Mouse (Mus musculus) erythroblast, embryonic 14.5 days (primary cell): ENCODE measurements around the gene Prr12. TPM values are rescaled to one million over a fixed set of nuclear protein-coding genes. Genes with fewer than 3 reads are reported as not detected.
A peak's percentile ranks its signal among the peaks of the same experiment; 100 is the strongest.

Source experiments
- H3K27me3 ChIP-seq: 2 replicates; pipeline ENCODE4 v1.6.1; 2012; ENCODE audit warnings: inconsistent platforms; ENCODE audit not compliant: control insufficient read depth
- H3K36me3 ChIP-seq: 2 replicates; pipeline ENCODE4 v1.6.1; 2012; ENCODE audit warnings: mild to moderate bottlenecking, inconsistent platforms; ENCODE audit not compliant: control insufficient read depth
- H3K4me1 ChIP-seq: 2 replicates; pipeline ENCODE4 v1.6.1; 2012; ENCODE audit warnings: inconsistent platforms; ENCODE audit not compliant: control insufficient read depth
- H3K4me3 ChIP-seq: replicated peaks from 2 replicates; pipeline ENCODE3; 2012; ENCODE audit warnings: moderate library complexity, mild to moderate bottlenecking, inconsistent platforms
- H3K9me3 ChIP-seq: 2 replicates; pipeline ENCODE4 v1.6.1; 2012; ENCODE audit warnings: low read length, inconsistent platforms, mixed read lengths; ENCODE audit not compliant: control insufficient read depth
- GATA1 ChIP-seq: IDR thresholded peaks from 2 replicates; pipeline ENCODE4 v1.6.1; 2012; ENCODE audit warnings: low read length, inconsistent platforms, mixed read lengths
- TAL1 ChIP-seq: IDR thresholded peaks from 3 replicates; pipeline ENCODE4 v1.6.1; 2012; ENCODE audit warnings: low read length, inconsistent platforms, mixed read lengths
- polyA plus RNA-seq: library from polyadenylated mRNA; stranded (reverse); fragments of >175 nt; gene quantifications from 2 replicates; pipeline ENCODE4 v1.2.3, GENCODE M21; 2012

Gene Prr12
- polyA plus RNA-seq, 1 experiment = 2.9 TPM

- no peaks in the 10 kb centered on the region for H3K36me3 ChIP-seq
- H3K4me1 ChIP-seq = peaks cover 49% of the 10 kb centered on the region
- H3K27me3 ChIP-seq = no peaks in the 10 kb centered on the region
- TF ChIP-seq TAL1 (no peak), GATA1 (no peak)
- no peaks in the 10 kb centered on the region for H3K9me3 ChIP-seq
- H3K4me3 ChIP-seq = no peak overlapping the region
Measured at GRCm38 (mm10) chr7:45056329-45056971, 3.8 kb upstream of the Prr12 start.

- Histone ChIP-seq H3K4me3 (peak overlapping the region; percentile 74), H3K4me1 (peaks cover 42% of the 10 kb centered on the region), H3K27me3 (no peaks in the 10 kb centered on the region), H3K36me3 (peaks cover 14% of the 10 kb centered on the region), H3K9me3 (no peaks in the 10 kb centered on the region)
- no peak for TF ChIP-seq TAL1
- TF ChIP-seq GATA1 = no peak
Measured at GRCm38 (mm10) chr7:45053931-45054510, 1.3 kb upstream of the Prr12 start.

- H3K4me3 ChIP-seq = peak overlapping the region; percentile 74
- no peaks in the 10 kb centered on the region for H3K27me3 ChIP-seq
- H3K9me3 ChIP-seq = no peaks in the 10 kb centered on the region
- no peak for TF ChIP-seq GATA1
- no peak for TF ChIP-seq TAL1
- peaks cover 20% of the 10 kb centered on the region for H3K36me3 ChIP-seq
- peaks cover 42% of the 10 kb centered on the region for H3K4me1 ChIP-seq
Measured at GRCm38 (mm10) chr7:45053117-45053930, 643 bp upstream of the Prr12 start.

GRCm38 (mm10) chr7:45052181-45052861, 360 bp downstream of the Prr12 start:
- no peak for TF ChIP-seq GATA1
- no peak for TF ChIP-seq TAL1
- peak overlapping the region; percentile 74 for H3K4me3 ChIP-seq
- H3K9me3 ChIP-seq = no peaks in the 10 kb centered on the region
- peaks cover 42% of the 10 kb centered on the region for H3K4me1 ChIP-seq
- no peaks in the 10 kb centered on the region for H3K27me3 ChIP-seq
- H3K36me3 ChIP-seq = peaks cover 30% of the 10 kb centered on the region

- peaks cover 38% of the 10 kb centered on the region for H3K36me3 ChIP-seq
- TF ChIP-seq GATA1 = no peak
- no peak for TF ChIP-seq TAL1
- H3K27me3 ChIP-seq = no peaks in the 10 kb centered on the region
- H3K9me3 ChIP-seq = no peaks in the 10 kb centered on the region
- peak overlapping the region; percentile 74 for H3K4me3 ChIP-seq
- H3K4me1 ChIP-seq = peaks cover 40% of the 10 kb centered on the region
Measured at GRCm38 (mm10) chr7:45051601-45051974, 1.1 kb downstream of the Prr12 start.

GRCm38 (mm10) chr7:45050945-45051600, 1.6 kb downstream of the Prr12 start:
- H3K4me3 ChIP-seq = peak overlapping the region; percentile 74
- peaks cover 38% of the 10 kb centered on the region for H3K4me1 ChIP-seq
- TF ChIP-seq GATA1 (no peak), TAL1 (no peak)
- H3K27me3 ChIP-seq = no peaks in the 10 kb centered on the region
- H3K36me3 ChIP-seq = peaks cover 43% of the 10 kb centered on the region
- H3K9me3 ChIP-seq = no peaks in the 10 kb centered on the region

- no peaks in the 10 kb centered on the region for H3K9me3 ChIP-seq
- H3K4me1 ChIP-seq = peaks cover 31% of the 10 kb centered on the region
- no peak overlapping the region for H3K4me3 ChIP-seq
- peaks cover 57% of the 10 kb centered on the region for H3K36me3 ChIP-seq
- no peak for TF ChIP-seq GATA1
- no peak for TF ChIP-seq TAL1
- no peaks in the 10 kb centered on the region for H3K27me3 ChIP-seq
Measured at GRCm38 (mm10) chr7:45048923-45049657, 3.6 kb downstream of the Prr12 start.
